In genomic region chr9:87255696-87256030, GRCm38 (mm10) we compare ENCODE assay signal across 8 mouse cellular contexts. TPM values are rescaled to one million over a fixed set of nuclear protein-coding genes. Genes with fewer than 3 reads are reported as not detected.
A peak's percentile ranks its signal among the peaks of the same experiment; 100 is the strongest.
DNase-seq lines count a peak whose midpoint lies in the region; ATAC-seq and TF ChIP-seq lines count a peak whose summit lies in the region.

No protein-coding gene starts in this region.

- H3K4me3 ChIP-seq in kidney, embryonic 14.5 days (ENCODE audit: low read length), result peak overlapping the region; percentile 63
- peak overlapping the region; percentile 78 for H3K4me3 ChIP-seq in midbrain, postnatal 0 days (ENCODE audit: low read depth, low read length)

- no peak for DNase-seq in kidney, postnatal 25 days
- DNase-seq in midbrain, postnatal 0 days (ENCODE audit: low spot score), result no peak
- no peak for DNase-seq in yolk sac, embryonic 10.5 days (ENCODE audit: low spot score)
- DNase-seq in kidney, postnatal 14 days, result no peak
- no peak for DNase-seq in urinary bladder, postnatal 10 days (ENCODE audit: low spot score)

- H3K4me2 ChIP-seq in kidney, embryonic 14.5 days (replicated peaks; ENCODE audit: low read depth, low read length), result peak overlapping the region; percentile 71
- peak overlapping the region; percentile 72 for H3K4me2 ChIP-seq in midbrain, postnatal 0 days (ENCODE audit: low read depth, low read length, poor library complexity, severe bottlenecking)

- H3K27ac ChIP-seq in kidney, embryonic 14.5 days (ENCODE audit: low read depth, low read length), result no peak overlapping the region
- H3K27ac ChIP-seq in midbrain, postnatal 0 days (ENCODE audit: low read depth, low read length), result peak overlapping the region; percentile 85; the same call in 1 of the 2 replicates

- peak; percentile 78 for TF ChIP-seq CTCF in midbrain, postnatal 0 days (IDR thresholded peaks at IDR 0.05)

- no peaks in the 10 kb centered on the region for H3K27me3 ChIP-seq in kidney, embryonic 14.5 days (ENCODE audit: control insufficient read depth, insufficient read depth, low read length)
- H3K27me3 ChIP-seq in midbrain, postnatal 0 days (ENCODE audit: insufficient read depth, low read length), result no peaks in the 10 kb centered on the region

- H3K9ac ChIP-seq in kidney, embryonic 14.5 days (ENCODE audit: low read depth, low read length), result peak overlapping the region; percentile 61; the same call in 1 of the 2 replicates
- peak overlapping the region; percentile 66 for H3K9ac ChIP-seq in midbrain, postnatal 0 days (replicated peaks; ENCODE audit: low read length, poor library complexity, severe bottlenecking)

- H3K36me3 ChIP-seq in kidney, embryonic 14.5 days (ENCODE audit: control insufficient read depth, insufficient read depth, low read length), result no peaks in the 10 kb centered on the region
- no peaks in the 10 kb centered on the region for H3K36me3 ChIP-seq in midbrain, postnatal 0 days (ENCODE audit: insufficient read depth, low read length)

- no peaks in the 10 kb centered on the region for H3K4me1 ChIP-seq in kidney, embryonic 14.5 days (ENCODE audit: control insufficient read depth, insufficient read depth, low read length)
- 0 out of 2 replicates have a peak, but pooled peaks cover 2% of the 10 kb centered on the region for H3K4me1 ChIP-seq in midbrain, postnatal 0 days (ENCODE audit: insufficient read depth, low read length)

- WGBS in kidney, embryonic 14.5 days, result 22% methylated on average over 6 of the region's 6 CpGs
- 17% methylated on average over 6 of the region's 6 CpGs for WGBS in midbrain, postnatal 0 days

- ATAC-seq in kidney, embryonic 14.5 days (ENCODE audit: low FRiP score, low TSS enrichment), result peak; percentile 78
- ATAC-seq in common myeloid progenitor, adult 5-6 weeks (replicated peaks; ENCODE audit: low read depth, poor library complexity, severe bottlenecking), result peak; percentile 81
- peak; percentile 72 for ATAC-seq in inflammation-experienced regulatory T-cells, adult 6 months
- ATAC-seq in midbrain, postnatal 0 days (ENCODE audit: low FRiP score), result peak; percentile 82

- H3K9me3 ChIP-seq in kidney, embryonic 14.5 days (ENCODE audit: control insufficient read depth, low read length), result peaks cover 3% of the 10 kb centered on the region; the same call in 1 of the 2 replicates
- no peaks in the 10 kb centered on the region for H3K9me3 ChIP-seq in midbrain, postnatal 0 days (ENCODE audit: low read length)

RNA-seq across cellular contexts. Expression of gene Cep162, which starts 0.3 kb away (rescaled TPM):
- polyA plus RNA-seq in kidney, embryonic 14.5 days (2014; fragmentation: Nextera tagmentation; extraction: Ambion mirVana), result 5.9 and 9.9 TPM in 2 replicates
- 17.1 and 18.3 TPM in 2 replicates for total RNA-seq in common myeloid progenitor, adult 5-6 weeks (2017)
- 10 to 100 TPM; 13.7 to 16.1 (median 15.4) TPM for polyA plus RNA-seq in inflammation-experienced regulatory T-cells, adult 6 months (2017; shearing (Covaris generic))
- 6.5 and 7.0 TPM in 2 replicates for total RNA-seq in midbrain, postnatal 0 days (2014; rRNA removed)
- polyA plus RNA-seq in midbrain, postnatal 0 days (2015; fragmentation: Nextera tagmentation; extraction: Ambion mirVana), result 3.1 and 4.0 TPM in 2 replicates
